Comparison of ENCODE assay signal across 8 mouse cellular contexts in the genomic region with DNA sequence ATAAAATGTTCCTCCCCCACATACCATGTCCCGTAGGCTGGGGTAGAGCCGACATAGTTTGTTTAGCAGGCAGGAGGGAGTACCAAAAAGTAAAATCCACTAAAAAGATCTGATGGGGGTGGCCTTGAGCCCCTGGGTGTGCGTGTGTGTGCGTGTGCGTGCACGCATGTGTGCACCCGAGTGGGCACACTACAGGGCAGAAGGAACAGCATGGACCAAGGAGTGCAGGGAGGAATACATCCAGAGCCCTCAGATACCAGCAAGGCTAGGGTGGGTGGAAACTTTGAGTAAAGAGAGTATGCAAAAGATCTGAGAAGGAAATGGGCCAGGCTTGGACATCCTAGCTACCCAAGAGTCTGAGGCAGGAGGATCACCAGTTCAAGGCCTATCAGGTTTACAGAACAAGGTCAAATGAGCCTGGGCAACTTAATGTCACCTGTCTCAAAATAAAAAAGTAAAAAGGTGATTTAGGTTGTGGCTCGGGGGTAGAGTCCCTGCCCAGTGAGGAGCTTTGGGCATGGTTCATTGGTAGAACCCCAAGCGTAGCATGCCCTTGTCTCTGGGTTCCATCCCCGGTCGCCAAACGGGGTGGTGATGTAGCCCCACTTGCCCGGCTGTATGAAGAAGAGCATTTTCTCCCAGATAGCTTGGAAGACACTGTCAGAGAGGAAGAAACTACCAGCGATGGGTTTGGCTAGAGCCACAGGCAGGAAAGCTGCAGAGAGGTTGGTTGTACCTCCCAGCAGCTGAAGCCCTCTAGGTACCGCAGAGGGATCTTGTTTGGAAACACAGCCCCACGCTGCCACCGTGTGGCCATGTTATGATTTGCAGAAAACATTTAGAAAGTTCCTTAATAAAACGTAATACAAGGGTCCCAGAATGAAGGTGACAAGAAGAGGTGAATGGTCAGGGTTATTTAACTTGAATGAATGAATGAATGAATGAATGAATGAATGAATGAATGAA. TPM values are rescaled to one million over a fixed set of nuclear protein-coding genes. Genes with fewer than 3 reads are reported as not detected.
DNase-seq lines count a peak whose midpoint lies in the region; ATAC-seq lines count a peak whose summit lies in the region.

No protein-coding gene starts in this region.

- 52% methylated on average over 18 of the region's 18 CpGs for WGBS in embryonic facial prominence, embryonic 14.5 days
- WGBS in hindbrain, embryonic 10.5 days, result 54% methylated on average over 18 of the region's 18 CpGs

- H3K27ac ChIP-seq in embryonic facial prominence, embryonic 14.5 days (replicated peaks; ENCODE audit: low read depth, low read length), result no peak overlapping the region
- H3K27ac ChIP-seq in hindbrain, embryonic 10.5 days, result no peak overlapping the region

- no peak overlapping the region for H3K4me3 ChIP-seq in embryonic facial prominence, embryonic 14.5 days (ENCODE audit: low read depth, low read length)
- no peak overlapping the region for H3K4me3 ChIP-seq in hindbrain, embryonic 10.5 days

- H3K27me3 ChIP-seq in embryonic facial prominence, embryonic 14.5 days (replicated peaks; ENCODE audit: control insufficient read depth, insufficient read depth, low read length), result no peaks in the 10 kb centered on the region
- H3K27me3 ChIP-seq in hindbrain, embryonic 10.5 days (ENCODE audit: insufficient read depth, poor library complexity, severe bottlenecking), result no peaks in the 10 kb centered on the region; the same call in 1 of the 2 replicates

- no peak overlapping the region for H3K4me2 ChIP-seq in embryonic facial prominence, embryonic 14.5 days (ENCODE audit: low read depth, low read length)

- peak; percentile 79 for ATAC-seq in embryonic facial prominence, embryonic 14.5 days (ENCODE audit: low read depth)

- no peaks in the 10 kb centered on the region for H3K9me3 ChIP-seq in embryonic facial prominence, embryonic 14.5 days (ENCODE audit: control insufficient read depth, low read length)
- no peaks in the 10 kb centered on the region for H3K9me3 ChIP-seq in hindbrain, embryonic 10.5 days

- no peaks in the 10 kb centered on the region for H3K4me1 ChIP-seq in embryonic facial prominence, embryonic 14.5 days (ENCODE audit: control insufficient read depth, insufficient read depth, low read length)
- no peaks in the 10 kb centered on the region for H3K4me1 ChIP-seq in hindbrain, embryonic 10.5 days (replicated peaks)

- no peaks in the 10 kb centered on the region for H3K36me3 ChIP-seq in embryonic facial prominence, embryonic 14.5 days (ENCODE audit: control insufficient read depth, insufficient read depth, low read length)
- no peaks in the 10 kb centered on the region for H3K36me3 ChIP-seq in hindbrain, embryonic 10.5 days

- H3K9ac ChIP-seq in embryonic facial prominence, embryonic 14.5 days (ENCODE audit: low read depth, low read length), result peak overlapping the region; percentile 42; the same call in 1 of the 2 replicates

- DNase-seq in MEL-GATA-1-ER (ENCODE audit: extremely low read depth, low read depth), result peak; percentile 66
- peak; percentile 74 for DNase-seq in adrenal gland, postnatal 25 days
- peak; percentile 90 for DNase-seq in embryonic facial prominence, embryonic 14.5 days (ENCODE audit: low spot score)
- peak; percentile 80 for DNase-seq in hindbrain, embryonic 10.5 days (ENCODE audit: low spot score)
- DNase-seq in layer of hippocampus, postnatal 10 days (ENCODE audit: low spot score in 2 of 2), result peak; percentile 86
- DNase-seq in lung, postnatal 4 days, result peak; percentile 61 to 84
- DNase-seq in right cerebral cortex, postnatal 10 days (ENCODE audit: low spot score in 2 of 2), result peak; percentile 83 to 89
- DNase-seq in yolk sac, embryonic 10.5 days (ENCODE audit: low spot score), result peak; percentile 53

RNA-seq across cellular contexts. Expression of gene Nr1h2, which starts 7.0 kb away (rescaled TPM):
- total RNA-seq in adrenal gland, postnatal 25 days (2021), result 133 and 140 TPM in 2 replicates
- polyA plus RNA-seq in embryonic facial prominence, embryonic 14.5 days (2014; fragmentation: Nextera tagmentation; extraction: Ambion mirVana), result 60.8 and 64.5 TPM in 2 replicates
- 83.2 and 94.9 TPM in 2 replicates for polyA plus RNA-seq in hindbrain, embryonic 10.5 days (2016; fragmentation: Nextera tagmentation; extraction: Ambion mirVana)
- total RNA-seq in layer of hippocampus, postnatal 10 days (2021), result 10 to 100 TPM; 58.3 to 67.3 TPM

RNA-seq across cellular contexts. Expression of gene Napsa, which starts 11.5 kb away (rescaled TPM):
- total RNA-seq in adrenal gland, postnatal 25 days (2021), result 0.88 TPM in 1 of 2 replicates, not detected in the other
- 1.7 and 2.8 TPM in 2 replicates for polyA plus RNA-seq in embryonic facial prominence, embryonic 14.5 days (2014; fragmentation: Nextera tagmentation; extraction: Ambion mirVana)
- polyA plus RNA-seq in hindbrain, embryonic 10.5 days (2016; fragmentation: Nextera tagmentation; extraction: Ambion mirVana), result 0.38 and 0.86 TPM in 2 replicates
- under 1 TPM in 1 of 2 experiments, not detected in 1; 0.98 TPM for total RNA-seq in layer of hippocampus, postnatal 10 days (2021)

RNA-seq across cellular contexts. Expression of gene Pold1, which starts 12.1 kb away (rescaled TPM):
- 14.2 and 22.6 TPM in 2 replicates for total RNA-seq in adrenal gland, postnatal 25 days (2021)
- 57.9 and 64.1 TPM in 2 replicates for polyA plus RNA-seq in embryonic facial prominence, embryonic 14.5 days (2014; fragmentation: Nextera tagmentation; extraction: Ambion mirVana)
- polyA plus RNA-seq in hindbrain, embryonic 10.5 days (2016; fragmentation: Nextera tagmentation; extraction: Ambion mirVana), result 133 and 161 TPM in 2 replicates
- 10 to 100 TPM; 10.3 to 13.6 TPM for total RNA-seq in layer of hippocampus, postnatal 10 days (2021)

RNA-seq across cellular contexts. Expression of gene Spib, which starts 28.8 kb away (rescaled TPM):
- 0.43 TPM in 1 of 2 replicates, not detected in the other for total RNA-seq in adrenal gland, postnatal 25 days (2021)
- 0.26 and 0.35 TPM in 2 replicates for polyA plus RNA-seq in embryonic facial prominence, embryonic 14.5 days (2014; fragmentation: Nextera tagmentation; extraction: Ambion mirVana)
- 0.09 TPM in 1 of 2 replicates, not detected in the other for polyA plus RNA-seq in hindbrain, embryonic 10.5 days (2016; fragmentation: Nextera tagmentation; extraction: Ambion mirVana)
- under 1 TPM in 1 of 2 experiments, not detected in 1; 0.11 TPM for total RNA-seq in layer of hippocampus, postnatal 10 days (2021)

RNA-seq across cellular contexts. Expression of gene Kcnc3, which starts 29.7 kb away (rescaled TPM):
- total RNA-seq in adrenal gland, postnatal 25 days (2021), result 5.9 and 6.0 TPM in 2 replicates
- 0.49 and 0.67 TPM in 2 replicates for polyA plus RNA-seq in embryonic facial prominence, embryonic 14.5 days (2014; fragmentation: Nextera tagmentation; extraction: Ambion mirVana)
- 1.3 and 1.5 TPM in 2 replicates for polyA plus RNA-seq in hindbrain, embryonic 10.5 days (2016; fragmentation: Nextera tagmentation; extraction: Ambion mirVana)
- 100 to 1,000 TPM in 1 of 2 experiments, 10 to 100 TPM in 1; 93.0 to 106 TPM for total RNA-seq in layer of hippocampus, postnatal 10 days (2021)
